Mouse (Mus musculus) ovary, adult 18-20 months (tissue): Measurements from ENCODE around the gene Necab3.
A peak's percentile ranks its signal among the peaks of the same experiment; 100 is the strongest.

Experiments used
- DNase-seq: peaks from one replicate; pipeline ENCODE4 v3.0.0; 2022; ENCODE audit warnings: low spot score, mixed read lengths

Necab3 gene

GRCm38 (mm10) chr2:154541630-154542029 is 17.1 kb downstream of the Necab3 start:
- no peak for DNase-seq

DNA sequence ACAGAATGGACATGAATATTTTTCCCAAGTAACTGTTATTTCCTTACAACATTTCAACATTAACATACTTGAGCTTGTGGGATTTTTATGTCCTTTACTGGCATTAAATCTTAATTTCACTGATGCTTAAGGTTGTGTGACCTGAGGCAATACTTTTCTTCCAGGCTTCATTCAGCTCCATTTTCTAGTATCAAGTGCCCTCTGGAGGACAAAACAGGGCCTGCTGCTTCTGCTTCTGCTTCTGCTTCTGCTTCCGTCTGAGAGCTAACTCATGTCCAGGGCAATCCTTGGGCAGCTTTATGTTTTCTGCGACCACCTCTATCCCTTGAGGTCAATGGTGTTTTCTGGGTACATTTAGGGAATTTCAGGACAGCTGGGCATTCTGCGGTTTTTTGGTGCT is 19.0 kb downstream of the Necab3 start:
- DNase-seq, result no peak

DNA sequence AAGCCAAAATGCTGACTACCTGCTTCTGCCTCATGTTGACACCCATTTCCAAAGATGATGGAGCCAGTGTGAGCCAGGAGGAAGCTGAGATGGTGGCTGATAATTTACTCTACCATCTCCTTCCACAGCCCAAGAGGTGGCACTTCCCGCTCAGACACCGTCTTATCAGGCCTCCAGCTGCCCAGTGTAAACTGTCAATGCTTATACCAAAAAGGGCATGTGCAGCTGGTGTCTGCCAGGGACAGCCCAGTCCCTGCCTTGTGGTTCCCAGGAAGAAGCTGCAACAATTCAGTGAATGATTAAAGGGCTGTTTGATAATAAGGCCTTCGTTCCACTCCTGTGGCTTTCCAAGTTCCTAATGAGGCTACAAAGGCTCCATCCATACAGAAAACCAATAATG is 20.0 kb downstream of the Necab3 start:
- no peak for DNase-seq

DNA sequence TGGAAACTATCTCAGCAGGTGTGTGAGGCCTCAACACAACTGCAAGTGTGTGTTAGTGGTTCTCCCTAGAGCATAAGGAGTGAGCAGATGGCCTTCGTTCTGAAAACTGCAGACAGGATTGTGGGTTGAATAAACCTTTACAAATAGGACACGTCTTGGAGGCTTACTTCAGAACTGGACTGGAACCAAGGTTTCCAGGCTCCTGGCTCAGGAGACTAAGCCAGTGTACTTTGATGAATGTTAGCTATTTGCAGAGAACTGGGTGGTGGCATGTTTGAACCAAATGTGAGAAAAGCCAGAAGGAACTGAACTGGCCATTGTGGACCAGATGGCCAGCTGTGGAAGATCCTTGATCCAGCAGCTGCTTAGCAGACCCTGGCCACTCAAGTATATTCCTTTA is 20.4 kb downstream of the Necab3 start:
- no peak for DNase-seq

GRCm38 (mm10) chr2:154534704-154535270 is 23.9 kb downstream of the Necab3 start:
- DNase-seq, result no peak

DNA sequence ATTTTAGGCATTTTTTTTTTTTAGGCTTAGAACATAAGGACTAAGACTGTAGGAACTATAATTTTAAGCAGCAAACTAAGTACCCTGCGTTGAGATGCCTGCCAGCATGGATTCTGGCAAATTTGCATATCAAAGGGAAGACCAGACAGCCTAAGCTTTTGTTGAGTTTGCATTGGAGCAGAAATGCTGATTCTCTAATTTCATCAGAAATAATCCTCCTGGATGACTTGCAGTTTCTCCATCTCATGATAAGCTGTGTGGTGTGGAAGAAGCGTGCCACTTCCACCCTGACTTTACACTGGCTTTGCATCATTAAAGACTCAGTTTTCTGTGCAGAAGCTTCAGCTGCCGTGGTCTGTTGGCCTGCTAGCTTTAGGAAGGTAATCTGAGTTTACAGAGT is 25.8 kb downstream of the Necab3 start:
- no peak for DNase-seq

DNA sequence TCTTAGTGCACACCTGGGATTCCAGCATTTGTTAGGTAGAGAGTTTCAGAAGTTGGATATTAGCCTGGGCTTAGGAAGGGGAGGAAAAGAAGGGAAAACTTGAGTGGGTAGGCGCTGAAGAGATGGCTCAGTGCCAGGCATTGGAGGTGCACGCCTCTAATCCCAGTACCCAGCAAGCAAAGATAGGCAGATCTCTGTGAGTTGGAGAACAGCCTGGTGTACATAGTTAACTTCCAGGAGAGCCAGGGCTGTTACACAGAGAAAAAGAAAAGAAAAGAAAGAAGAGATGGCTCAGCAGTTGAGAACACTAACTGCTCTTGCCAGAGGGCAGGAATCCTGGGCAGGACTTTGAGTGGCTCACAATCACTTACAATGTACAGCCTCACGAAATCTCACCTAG is 32.2 kb downstream of the Necab3 start:
- no peak for DNase-seq

GRCm38 (mm10) chr2:154525285-154525684 is 33.4 kb downstream of the Necab3 start:
- no peak for DNase-seq

DNA sequence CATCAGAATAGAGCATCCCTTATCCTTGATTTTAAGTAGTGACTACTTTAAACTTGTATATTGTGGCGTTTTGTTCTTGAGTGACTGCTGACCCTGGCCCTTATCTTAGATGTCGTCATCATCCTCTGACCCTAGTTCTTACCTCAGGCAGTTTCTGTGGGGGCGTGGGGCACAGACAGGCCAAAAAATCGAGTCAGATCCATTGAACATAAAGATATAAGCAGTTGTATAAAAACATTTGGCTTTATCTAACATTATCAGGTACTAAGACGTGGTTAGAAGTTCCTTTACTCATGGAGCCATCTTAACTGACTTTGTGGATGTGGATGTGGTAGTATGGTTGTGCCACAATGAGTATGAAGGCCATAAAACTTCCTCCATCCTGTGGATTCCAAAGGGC is 36.4 kb downstream of the Necab3 start:
- no peak for DNase-seq

DNA sequence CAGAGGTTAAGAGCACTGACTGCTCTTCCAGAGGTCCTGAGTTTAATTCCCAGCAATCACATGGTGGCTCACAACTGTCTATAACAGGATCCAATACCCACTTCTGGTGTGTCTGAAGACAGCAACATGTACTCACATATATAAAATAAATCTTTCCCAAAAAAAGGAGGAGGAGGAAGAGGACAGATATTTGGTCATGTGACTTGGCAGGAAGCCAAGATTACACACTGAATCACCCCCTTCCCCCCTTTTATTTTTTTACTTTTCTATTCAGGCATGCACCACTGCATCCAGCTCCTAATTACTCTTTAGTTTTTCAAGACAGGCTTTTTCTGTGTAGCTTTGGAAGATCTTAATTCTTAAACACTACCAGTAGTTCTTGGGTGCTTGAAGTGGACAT is 37.2 kb downstream of the Necab3 start:
- no peak for DNase-seq

DNA sequence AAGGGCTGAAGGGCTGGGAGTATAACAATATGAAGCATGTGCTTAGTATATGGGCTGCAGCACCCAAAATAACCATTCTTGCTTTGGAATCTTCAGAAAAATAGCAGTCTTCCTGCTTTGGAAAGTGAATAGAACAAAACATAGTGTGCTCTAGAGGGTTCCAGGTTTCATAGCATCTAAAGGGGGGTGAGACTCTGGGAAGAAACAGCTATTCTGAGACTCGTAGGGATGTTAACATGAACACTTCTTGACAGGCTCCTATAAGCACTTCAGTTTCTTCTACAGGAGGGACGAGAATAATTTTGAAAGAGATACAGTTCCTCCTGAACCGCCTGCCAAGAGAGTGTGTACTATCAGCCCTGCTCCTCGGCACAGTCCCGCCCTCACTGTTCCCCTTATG is 41.3 kb downstream of the Necab3 start:
- no peak for DNase-seq

- DNase-seq, result no peak
Measured at GRCm38 (mm10) chr2:154516944-154517343, 41.7 kb downstream of the Necab3 start.

- DNase-seq, result peak; percentile 13
Measured at GRCm38 (mm10) chr2:154510141-154510540, 48.5 kb downstream of the Necab3 start.

DNA sequence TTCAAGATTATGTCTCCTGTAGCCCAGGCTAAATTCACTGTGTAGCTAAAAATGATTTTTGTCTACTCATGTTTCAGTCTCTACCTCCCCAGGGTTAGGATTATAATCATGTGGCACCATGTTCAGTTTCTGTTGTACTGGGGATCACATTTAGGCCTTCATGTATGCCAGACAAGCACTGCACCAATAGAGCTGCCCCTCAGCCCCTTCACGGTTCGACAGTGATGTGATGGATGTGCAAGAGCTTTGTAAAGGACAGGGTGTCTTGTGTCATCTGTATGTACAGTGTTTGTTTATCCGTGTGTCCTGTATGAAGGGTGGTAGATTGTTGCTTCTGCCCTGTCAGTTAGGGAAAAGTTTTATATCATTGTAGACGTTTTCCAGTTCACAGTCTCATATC is 50.2 kb downstream of the Necab3 start:
- no peak for DNase-seq

DNA sequence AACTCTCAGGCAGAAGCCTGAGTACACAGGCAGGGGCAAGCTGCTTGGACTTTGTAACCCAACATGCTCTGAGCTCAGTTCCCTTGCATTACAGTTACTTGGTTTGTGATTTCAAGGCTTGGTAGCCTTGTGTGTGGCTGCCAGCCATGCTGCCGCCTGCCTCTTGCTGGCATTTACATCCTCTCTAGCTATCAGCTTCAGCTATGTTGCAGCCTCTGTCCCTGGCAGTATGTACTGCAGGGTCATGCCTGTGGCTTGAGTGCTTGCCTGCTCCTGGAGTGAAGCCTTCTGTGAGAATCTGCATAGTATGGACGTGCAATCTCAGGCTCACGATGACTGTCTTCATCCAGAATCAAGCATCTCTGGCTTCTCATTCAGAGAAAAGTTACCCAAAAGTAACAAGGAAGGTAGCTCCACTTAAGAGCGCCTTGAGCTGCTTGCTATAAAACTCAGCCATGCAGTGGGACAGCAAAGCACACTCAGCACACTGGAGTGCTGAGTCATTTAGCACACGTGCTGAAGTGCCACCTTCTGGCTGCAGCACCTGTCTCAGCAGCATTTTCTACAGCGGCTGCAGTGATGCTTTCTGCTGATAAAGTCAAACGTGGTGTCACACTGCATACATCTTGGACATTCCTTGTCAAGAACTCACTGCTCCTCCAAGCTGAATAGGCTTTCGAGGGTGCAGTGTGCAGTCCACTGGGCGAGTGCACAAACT is 51.0 kb downstream of the Necab3 start:
- no peak for DNase-seq

DNA sequence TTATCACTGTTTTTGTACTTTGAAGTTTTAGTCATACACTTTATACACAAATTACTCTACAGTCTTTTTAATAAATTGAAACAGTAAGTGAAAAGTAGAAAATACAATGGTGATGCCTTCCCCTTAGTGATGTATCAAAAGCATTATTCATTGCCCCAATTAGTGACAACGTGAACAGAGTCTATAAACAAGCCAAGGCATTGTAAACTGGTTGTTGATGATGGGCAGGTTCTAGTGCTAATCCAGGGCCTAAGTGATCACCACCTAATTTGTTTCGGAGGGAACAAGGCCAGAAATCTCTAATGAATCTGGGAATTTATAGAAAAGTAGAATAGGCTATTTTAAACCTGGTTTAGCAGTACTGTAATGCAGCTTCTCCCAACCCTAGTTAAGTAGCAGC is 51.6 kb downstream of the Necab3 start:
- no peak for DNase-seq

DNA sequence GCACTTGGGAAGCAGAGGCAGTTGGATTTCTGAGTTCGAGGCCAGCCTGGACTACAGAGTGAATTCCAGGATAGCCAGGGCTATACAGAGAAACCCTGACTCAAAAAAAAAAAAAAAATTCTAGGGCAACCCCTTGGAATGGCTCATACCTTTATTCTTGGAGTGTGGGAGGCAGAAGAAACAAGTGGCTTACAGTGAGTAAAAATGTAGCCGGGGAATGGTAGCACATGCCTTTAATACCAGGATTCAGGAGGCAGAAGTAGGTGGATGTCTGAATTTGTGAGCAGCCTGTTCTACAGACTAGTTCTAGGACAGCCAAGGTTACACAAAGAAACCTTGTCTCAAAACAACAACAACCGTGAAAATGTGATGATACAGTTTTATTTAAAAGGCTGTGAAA is 57.9 kb downstream of the Necab3 start:
- DNase-seq, result no peak

DNA sequence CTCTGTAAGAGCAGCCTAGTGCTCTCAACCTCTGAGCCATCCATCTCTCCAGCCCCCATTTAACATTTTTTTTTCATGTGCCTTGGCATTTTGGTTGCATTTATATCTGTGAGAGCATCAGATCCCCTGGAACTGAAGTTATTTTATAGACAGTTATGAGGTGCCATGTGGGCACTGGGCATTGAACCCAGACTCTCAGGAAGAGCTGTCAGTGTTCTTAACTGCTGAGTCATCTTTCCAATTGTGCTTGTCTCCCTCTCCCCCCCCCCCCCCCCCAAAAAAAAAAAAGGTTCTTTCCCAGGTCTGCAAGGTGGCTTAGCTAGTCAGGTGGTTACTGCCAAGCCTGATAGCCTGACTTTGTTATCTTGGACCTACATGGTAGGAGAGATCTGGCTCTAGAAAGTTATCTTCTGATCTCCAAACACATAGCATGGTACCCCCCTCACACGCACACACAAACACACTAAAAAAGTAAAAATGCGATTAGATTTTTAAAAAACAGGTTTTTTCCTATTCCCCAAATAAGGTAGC is 58.9 kb downstream of the Necab3 start:
- no peak for DNase-seq

GRCm38 (mm10) chr2:154498571-154498970 is 60.1 kb downstream of the Necab3 start:
- DNase-seq, result no peak

DNA sequence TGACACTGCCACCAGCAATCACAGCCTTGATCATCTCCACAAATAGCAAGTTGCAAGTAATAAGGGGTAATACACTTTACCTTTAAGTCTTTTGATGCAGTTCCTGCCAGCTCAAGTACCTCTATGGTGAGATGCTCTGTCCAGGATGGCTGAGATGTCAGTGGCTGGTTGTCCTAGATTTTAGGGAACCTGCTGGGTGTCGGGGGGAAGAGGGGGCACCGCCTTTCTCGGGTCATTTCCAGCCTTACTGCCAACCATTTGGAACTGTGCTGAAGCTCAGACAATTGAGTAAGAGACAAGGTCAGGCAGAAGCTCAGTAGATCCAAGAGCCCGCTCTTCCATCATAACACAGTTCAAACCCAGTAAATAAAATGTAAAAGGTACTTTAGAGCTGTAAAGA is 63.7 kb downstream of the Necab3 start:
- DNase-seq, result no peak
